Mouse (Mus musculus) heart, embryonic 11.5 days (tissue): Measurements from ENCODE around the gene Prmt1. TPM values are rescaled to one million over a fixed set of nuclear protein-coding genes. Genes with fewer than 3 reads are reported as not detected.

Source experiments
- ATAC-seq: fragments of 200-750 bp; cut with Nextera tagmentation; replicated peaks from 2 replicates; pipeline ENCODE4 v1.8.0; 2017; ENCODE audit warnings: moderate library complexity; ENCODE audit not compliant: insufficient number of reproducible peaks, low FRiP score, low TSS enrichment
- H3K27ac ChIP-seq: fragments of 300-500 bp; sonication (generic); 2 replicates; pipeline ENCODE4 v1.5.1; 2014; ENCODE audit warnings: mild to moderate bottlenecking, low read depth, low read length
- H3K27me3 ChIP-seq: fragments of 300-500 bp; sonication (generic); 2 replicates; pipeline ENCODE4 v1.6.1; 2014; ENCODE audit warnings: mild to moderate bottlenecking, low read length, mixed read lengths; ENCODE audit not compliant: control insufficient read depth, insufficient read depth
- H3K36me3 ChIP-seq: fragments of 300-500 bp; sonication (generic); 2 replicates; pipeline ENCODE4 v1.6.1; 2014; ENCODE audit warnings: mild to moderate bottlenecking, low read length, moderate library complexity, mixed read lengths; ENCODE audit not compliant: control insufficient read depth, insufficient read depth
- H3K4me1 ChIP-seq: fragments of 300-500 bp; sonication (generic); 2 replicates; pipeline ENCODE4 v1.6.1; 2014; ENCODE audit warnings: low read length; ENCODE audit not compliant: control insufficient read depth, insufficient read depth
- H3K4me2 ChIP-seq: fragments of 300-500 bp; sonication (generic); 2 replicates; pipeline ENCODE4 v1.6.1; 2014; ENCODE audit warnings: mild to moderate bottlenecking, moderate library complexity
- H3K4me3 ChIP-seq: fragments of 300-500 bp; sonication (generic); 2 replicates; pipeline ENCODE4 v1.5.1; 2014; ENCODE audit warnings: low read depth, low read length
- H3K9ac ChIP-seq: fragments of 300-500 bp; sonication (generic); 2 replicates; pipeline ENCODE4 v1.6.1; 2014; ENCODE audit warnings: mild to moderate bottlenecking, low read depth, low read length, moderate library complexity
- H3K9me3 ChIP-seq: fragments of 300-500 bp; sonication (generic); replicated peaks from 2 replicates; pipeline ENCODE4 v1.6.1; 2016; ENCODE audit warnings: low read length; ENCODE audit not compliant: control insufficient read depth
- WGBS: fragments of 180-500 bp; shearing (Covaris S2); extraction: QIAGEN DNeasy Blood & Tissue Kit; methylation state at CpG from one replicate; pipeline ENCODE4 v1.1.7; 2014; ENCODE audit not compliant: insufficient replicate concordance; 5-methylcytosine and 5-hydroxymethylcytosine counted together
- polyA plus RNA-seq: library from polyadenylated mRNA; unstranded; fragments of >200 nt; fragmentation: Nextera tagmentation; extraction: Ambion mirVana; gene quantifications from 2 replicates; pipeline ENCODE4 v1.2.1, GENCODE M21; 2014

Prmt1 gene
- 179 and 194 TPM in 2 replicates for polyA plus RNA-seq

GRCm38 (mm10) chr7:44986192-44986878, at the start of gene Prmt1:
Gene Prmt1, minus strand, starts transcription at chr7:44986568.
- ATAC-seq, result peak; percentile 93
- H3K4me3 ChIP-seq, result peak within 1 kb of the TSS; percentile 100
- H3K9me3 ChIP-seq, result no peaks in the 10 kb centered on the region
- peak within 1 kb of the TSS; percentile 83 for H3K4me2 ChIP-seq
- peak within 1 kb of the TSS; percentile 100 for H3K9ac ChIP-seq
- peak within 1 kb of the TSS; percentile 96 for H3K27ac ChIP-seq
- H3K4me1 ChIP-seq, result peaks cover 19% of the 10 kb centered on the region
- WGBS, result under 1% methylated on average over 42 of the region's 42 CpGs
- H3K36me3 ChIP-seq, result peaks cover 13% of the 10 kb centered on the region
- H3K27me3 ChIP-seq, result no peaks in the 10 kb centered on the region

- Histone ChIP-seq H3K4me3 (no peak overlapping the region), H3K4me2 (no peak overlapping the region), H3K9ac (no peak overlapping the region), H3K27me3 (no peaks in the 10 kb centered on the region), H3K9me3 (no peaks in the 10 kb centered on the region), H3K4me1 (no peaks in the 10 kb centered on the region), H3K27ac (no peak overlapping the region), H3K36me3 (peaks cover 82% of the 10 kb centered on the region)
- 82% methylated on average over 3 of the region's 3 CpGs for WGBS
- no peak for ATAC-seq
These were observed 49.3 kb upstream of the Prmt1 start for GRCm38 (mm10) chr7:45035631-45036030.

DNA sequence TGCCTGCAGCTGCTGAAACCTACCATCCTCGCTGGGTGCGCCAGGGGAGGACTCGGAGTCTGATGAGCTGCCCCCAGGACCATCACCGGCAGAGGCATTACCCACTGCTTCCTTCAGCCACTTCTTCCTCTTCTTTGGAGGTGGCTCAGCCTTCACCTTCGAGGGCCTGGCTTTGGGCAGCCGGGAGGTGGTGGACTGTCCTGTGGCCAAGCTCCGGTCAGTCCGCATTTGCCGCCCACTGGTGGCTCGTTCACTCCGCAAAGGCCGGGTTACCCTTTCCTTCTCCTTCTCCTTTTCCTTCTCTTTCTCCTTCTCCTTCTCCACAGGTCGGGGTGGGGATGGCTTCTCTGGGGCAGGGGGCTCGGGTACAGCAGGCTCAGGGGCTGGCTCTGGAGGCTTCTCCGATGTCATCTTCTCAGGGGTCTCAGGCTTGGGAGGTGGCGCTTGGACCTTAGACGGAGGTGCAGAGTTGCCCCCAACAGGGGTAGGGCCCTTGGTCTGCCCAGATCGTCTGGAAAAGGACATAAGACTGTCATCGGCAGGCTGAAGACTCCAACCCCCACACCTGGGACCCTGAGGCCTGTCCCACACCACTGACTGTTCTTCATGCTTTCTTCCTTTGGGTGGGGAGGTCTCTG, 47.5 kb upstream of the Prmt1 start:
- Histone ChIP-seq H3K4me1 (no peaks in the 10 kb centered on the region), H3K27ac (no peak overlapping the region), H3K4me3 (no peak overlapping the region), H3K4me2 (no peak overlapping the region), H3K9ac (no peak overlapping the region), H3K9me3 (no peaks in the 10 kb centered on the region), H3K27me3 (no peaks in the 10 kb centered on the region), H3K36me3 (peaks cover 78% of the 10 kb centered on the region)
- 89% methylated on average over 19 of the region's 19 CpGs for WGBS
- ATAC-seq, result no peak

GRCm38 (mm10) chr7:45030857-45031256, 44.5 kb upstream of the Prmt1 start:
- H3K27me3 ChIP-seq, result no peaks in the 10 kb centered on the region
- no peaks in the 10 kb centered on the region for H3K9me3 ChIP-seq
- no peak overlapping the region for H3K27ac ChIP-seq
- peaks cover 67% of the 10 kb centered on the region for H3K36me3 ChIP-seq
- no peak overlapping the region for H3K4me2 ChIP-seq
- WGBS, result 93% methylated on average over 8 of the region's 8 CpGs
- H3K9ac ChIP-seq, result no peak overlapping the region
- no peaks in the 10 kb centered on the region for H3K4me1 ChIP-seq
- H3K4me3 ChIP-seq, result no peak overlapping the region
- no peak for ATAC-seq

- no peaks in the 10 kb centered on the region for H3K4me1 ChIP-seq
- H3K9me3 ChIP-seq, result no peaks in the 10 kb centered on the region
- no peak overlapping the region for H3K9ac ChIP-seq
- 91% methylated on average over 6 of the region's 6 CpGs for WGBS
- H3K4me2 ChIP-seq, result no peak overlapping the region
- H3K4me3 ChIP-seq, result no peak overlapping the region
- no peak overlapping the region for H3K27ac ChIP-seq
- H3K36me3 ChIP-seq, result peaks cover 60% of the 10 kb centered on the region
- no peak for ATAC-seq
- no peaks in the 10 kb centered on the region for H3K27me3 ChIP-seq
These were observed 43.6 kb upstream of the Prmt1 start for GRCm38 (mm10) chr7:45029995-45030394.

- no peak overlapping the region for H3K9ac ChIP-seq
- ATAC-seq, result no peak
- no peaks in the 10 kb centered on the region for H3K27me3 ChIP-seq
- no peak overlapping the region for H3K4me3 ChIP-seq
- H3K9me3 ChIP-seq, result no peaks in the 10 kb centered on the region
- H3K27ac ChIP-seq, result no peak overlapping the region
- H3K4me1 ChIP-seq, result no peaks in the 10 kb centered on the region
- WGBS, result 87% methylated on average over 11 of the region's 11 CpGs
- H3K36me3 ChIP-seq, result peaks cover 44% of the 10 kb centered on the region
- no peak overlapping the region for H3K4me2 ChIP-seq
These were observed 42.0 kb upstream of the Prmt1 start for GRCm38 (mm10) chr7:45028351-45028750.

DNA sequence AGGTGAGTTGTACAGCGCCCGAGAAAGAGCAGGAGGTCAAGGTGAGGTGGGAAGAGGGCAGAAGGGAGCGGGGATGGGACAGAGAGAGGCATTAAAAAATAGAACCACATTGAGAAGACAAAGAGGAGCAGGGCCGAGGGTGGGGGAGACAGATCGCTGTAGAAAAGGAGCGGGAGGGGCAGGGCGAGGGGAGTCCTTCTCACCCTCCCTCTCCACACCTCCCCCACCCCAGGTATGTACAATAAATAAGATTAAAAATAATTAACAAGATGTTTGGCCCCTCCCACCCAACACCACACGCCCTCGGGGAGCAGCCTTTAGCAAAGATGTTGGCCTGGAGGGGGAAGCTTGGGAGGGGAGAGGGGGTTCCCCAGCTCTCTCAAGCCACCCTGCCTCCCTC, 41.4 kb upstream of the Prmt1 start:
- Histone ChIP-seq H3K36me3 (peaks cover 38% of the 10 kb centered on the region), H3K27me3 (no peaks in the 10 kb centered on the region), H3K4me2 (no peak overlapping the region), H3K4me3 (no peak overlapping the region), H3K9ac (no peak overlapping the region), H3K27ac (no peak overlapping the region), H3K9me3 (no peaks in the 10 kb centered on the region), H3K4me1 (no peaks in the 10 kb centered on the region)
- WGBS, result 93% methylated on average over 9 of the region's 9 CpGs
- no peak for ATAC-seq

- Histone ChIP-seq H3K9ac (no peak overlapping the region), H3K4me1 (no peaks in the 10 kb centered on the region), H3K27me3 (no peaks in the 10 kb centered on the region), H3K27ac (no peak overlapping the region), H3K36me3 (peaks cover 30% of the 10 kb centered on the region), H3K4me2 (no peak overlapping the region), H3K4me3 (no peak overlapping the region), H3K9me3 (no peaks in the 10 kb centered on the region)
- no peak for ATAC-seq
- 82% methylated on average over 2 of the region's 2 CpGs for WGBS
These were observed 39.9 kb upstream of the Prmt1 start for GRCm38 (mm10) chr7:45026256-45026655.
